Mouse (Mus musculus): ENCODE data around the gene Emid1. TPM values are rescaled to one million over a fixed set of nuclear protein-coding genes. Genes with fewer than 3 reads are reported as not detected.
A peak's percentile ranks its signal among the peaks of the same experiment; 100 is the strongest.

Gene Emid1
- total and polyA plus RNA-seq, 3 experiments, result not detected

GRCm38 (mm10) chr11:5098035-5098735 is 53.9 kb downstream of the Emid1 start:
- in situ Hi-C loops (cut with MboI; ENCODE audit: low pct_ligation_motif_present, low pct_unique_long_range_greater_than_20kb, low sequenced_read_pairs) (loop anchor here (5.0 kb wide), 1 partner anchor 36 kb away; no protein-coding TSS in a partner anchor), dilution Hi-C loops (cut with MboI; ENCODE audit: extremely low pct_ligation_motif_present, extremely low pct_unique_long_range_greater_than_20kb, low sequenced_read_pairs) (no loop called here)
- Histone ChIP-seq H3K4me2 (ENCODE audit: insufficient read depth, low read depth, poor library complexity, severe bottlenecking) (peak overlapping the region; percentile 97), H3K79me2 (replicated peaks; ENCODE audit: control insufficient read depth, extremely low read depth, insufficient read depth, poor library complexity, severe bottlenecking) (peaks cover 57% of the 10 kb centered on the region), H3K36me3 (replicated peaks in 1 of 2; ENCODE audit: control insufficient read depth in 1 of 2, insufficient read depth in 1 of 2, low read length in 1 of 2) (peaks cover 8 to 41% of the 10 kb centered on the region in 2 experiments), H3K4me3 (replicated peaks in 1 of 3; ENCODE audit: low read depth in 2 of 3, low read length in 2 of 3, poor library complexity in 1 of 3) (peak overlapping the region; percentile 74 to 94 (median 85)), H3K9me3 (replicated peaks; ENCODE audit: low read length) (no peaks in the 10 kb centered on the region), H3K27ac (ENCODE audit: insufficient read depth, low read depth) (peak overlapping the region; percentile 75), H3K4me1 (ENCODE audit: control insufficient read depth in 1 of 2, insufficient read depth in 2 of 2) (peaks cover 7 to 45% of the 10 kb centered on the region in 2 experiments; a peak in 3 of 4 replicates), H3K27me3 (replicated peaks) (no peaks in the 10 kb centered on the region), H3K9ac (ENCODE audit: insufficient read depth, low read depth) (peak overlapping the region; percentile 98)
- TF ChIP-seq CHD1 (IDR thresholded peaks at IDR 0.05; ENCODE audit: low read depth, low read length), result peak; percentile 70
- TF ChIP-seq RCOR1 (conservative IDR thresholded peaks at IDR 0.05; ENCODE audit: low read depth, low read length), result 0 out of 2 replicates have a peak, but pooled peaks have one; percentile 36
- no peak for TF ChIP-seq JUND (conservative IDR thresholded peaks at IDR 0.05; ENCODE audit: low read depth, low read length)
- 0 out of 2 replicates have a peak, but pooled peaks have one; percentile 85 for TF ChIP-seq MYC (IDR thresholded peaks at IDR 0.05; ENCODE audit: low read depth, low read length)
- TF ChIP-seq HCFC1 (IDR thresholded peaks at IDR 0.05; ENCODE audit: low read depth, low read length), result no peak
- no peak for TF ChIP-seq E2F4 (IDR thresholded peaks at IDR 0.05; ENCODE audit: insufficient replicate concordance, low read depth, low read length)
- TF ChIP-seq ZMIZ1 (IDR thresholded peaks at IDR 0.05; ENCODE audit: low read depth, low read length), result peak; percentile 5; the same call in 1 of the 2 replicates
- 0 out of 2 replicates have a peak, but pooled peaks have one; percentile 32 for TF ChIP-seq SIN3A (IDR thresholded peaks at IDR 0.05; ENCODE audit: low read length)
- no peak for TF ChIP-seq TBP (conservative IDR thresholded peaks at IDR 0.05; ENCODE audit: low read depth, low read length)
- no peak for TF ChIP-seq KAT2A (IDR thresholded peaks at IDR 0.05; ENCODE audit: insufficient replicate concordance, low read length)
- TF ChIP-seq USF1 (IDR thresholded peaks at IDR 0.05; ENCODE audit: low read depth, low read length), result no peak
- TF ChIP-seq PAX5 (IDR thresholded peaks at IDR 0.05; ENCODE audit: low read length), result no peak
- peak; percentile 83; the same call in 1 of the 2 replicates for TF ChIP-seq MAX (IDR thresholded peaks at IDR 0.05; ENCODE audit: low read length)
- no peak for TF ChIP-seq NRF1 (IDR thresholded peaks at IDR 0.05; ENCODE audit: low read depth, low read length)
- peak; percentile 81 for TF ChIP-seq MXI1 (IDR thresholded peaks at IDR 0.05; ENCODE audit: low read depth, low read length)
- TF ChIP-seq USF2 (conservative IDR thresholded peaks at IDR 0.05; ENCODE audit: low read depth, low read length), result no peak
- no peak for TF ChIP-seq POLR2AphosphoS2 (IDR thresholded peaks at IDR 0.05; ENCODE audit: low read depth, low read length)
- DNase-seq (ENCODE audit: extremely low read depth), result peak; percentile 41

GRCm38 (mm10) chr11:5096480-5097020 is 55.5 kb downstream of the Emid1 start:
- H3K27ac ChIP-seq (ENCODE audit: insufficient read depth, low read depth), result no peak overlapping the region
- peak overlapping the region; percentile 98 for H3K9ac ChIP-seq (ENCODE audit: insufficient read depth, low read depth)
- H3K4me1 ChIP-seq (ENCODE audit: control insufficient read depth in 1 of 2, insufficient read depth in 2 of 2), result peaks cover 7 to 49% of the 10 kb centered on the region in 2 experiments; a peak in 3 of 4 replicates
- no peak for DNase-seq (ENCODE audit: extremely low read depth)
- H3K36me3 ChIP-seq (replicated peaks in 1 of 2; ENCODE audit: control insufficient read depth in 1 of 2, insufficient read depth in 1 of 2, low read length in 1 of 2), result peaks cover 16 to 47% of the 10 kb centered on the region in 2 experiments
- no peaks in the 10 kb centered on the region for H3K9me3 ChIP-seq (replicated peaks; ENCODE audit: low read length)
- H3K79me2 ChIP-seq (replicated peaks; ENCODE audit: control insufficient read depth, extremely low read depth, insufficient read depth, poor library complexity, severe bottlenecking), result peaks cover 71% of the 10 kb centered on the region
- H3K27me3 ChIP-seq (replicated peaks), result no peaks in the 10 kb centered on the region
- TF ChIP-seq MAX (IDR thresholded peaks at IDR 0.05; ENCODE audit: low read length), result no peak
- no peak for TF ChIP-seq IRF4 (IDR thresholded peaks at IDR 0.05; ENCODE audit: low read depth, low read length)
- no peak for TF ChIP-seq JUN (IDR thresholded peaks at IDR 0.05; ENCODE audit: insufficient read depth, low read depth, low read length)
- dilution Hi-C loops (cut with MboI; ENCODE audit: extremely low pct_ligation_motif_present, extremely low pct_unique_long_range_greater_than_20kb, low sequenced_read_pairs) (no loop called here), in situ Hi-C loops (cut with MboI; ENCODE audit: low pct_ligation_motif_present, low pct_unique_long_range_greater_than_20kb, low sequenced_read_pairs) (loop anchor here (5.0 kb wide), 1 partner anchor 34 kb away; no protein-coding TSS in a partner anchor)
- H3K4me3 ChIP-seq (replicated peaks in 1 of 3; ENCODE audit: low read depth in 2 of 3, low read length in 2 of 3, poor library complexity in 1 of 3), result peak overlapping the region; percentile 8 to 85 (median 74)
- H3K4me2 ChIP-seq (ENCODE audit: insufficient read depth, low read depth, poor library complexity, severe bottlenecking), result peak overlapping the region; percentile 97
